Mouse (Mus musculus) limb, embryonic 12.5 days (tissue): Measurements from ENCODE around the gene Arid1b. TPM values are rescaled to one million over a fixed set of nuclear protein-coding genes. Genes with fewer than 3 reads are reported as not detected.
A peak's percentile ranks its signal among the peaks of the same experiment; 100 is the strongest.

Experiments used
- ATAC-seq: fragments of 200-750 bp; cut with Nextera tagmentation; 2 replicates; pipeline ENCODE4 v1.8.0; 2017; ENCODE audit warnings: low read depth, moderate TSS enrichment; ENCODE audit not compliant: insufficient number of reproducible peaks, insufficient read depth, low FRiP score, low TSS enrichment
- H3K27ac ChIP-seq: fragments of 300-500 bp; sonication (generic); 2 replicates; pipeline ENCODE4 v1.5.1; 2016; ENCODE audit warnings: mild to moderate bottlenecking, moderate library complexity
- H3K27me3 ChIP-seq: fragments of 300-500 bp; sonication (generic); 2 replicates; pipeline ENCODE4 v1.6.1; 2016; ENCODE audit warnings: mild to moderate bottlenecking, moderate library complexity
- H3K36me3 ChIP-seq: fragments of 300-500 bp; sonication (generic); 2 replicates; pipeline ENCODE4 v1.6.1; 2016; ENCODE audit warnings: mild to moderate bottlenecking, moderate library complexity
- H3K4me1 ChIP-seq: fragments of 300-500 bp; sonication (generic); replicated peaks from 2 replicates; pipeline ENCODE4 v1.6.1; 2016
- H3K4me2 ChIP-seq: fragments of 300-500 bp; sonication (generic); 2 replicates; pipeline ENCODE4 v1.6.1; 2016; ENCODE audit warnings: mild to moderate bottlenecking, moderate library complexity
- H3K4me3 ChIP-seq: fragments of 300-500 bp; sonication (generic); replicated peaks from 2 replicates; pipeline ENCODE4 v1.5.1; 2016; ENCODE audit warnings: mild to moderate bottlenecking
- H3K9ac ChIP-seq: fragments of 300-500 bp; sonication (generic); replicated peaks from 2 replicates; pipeline ENCODE4 v1.6.1; 2016; ENCODE audit warnings: mild to moderate bottlenecking, moderate library complexity
- H3K9me3 ChIP-seq: fragments of 300-500 bp; sonication (generic); 2 replicates; pipeline ENCODE4 v1.6.1; 2016; ENCODE audit warnings: mild to moderate bottlenecking, moderate library complexity
- WGBS: fragments of 180-500 bp; shearing (Covaris S2); methylation state at CpG from one replicate; pipeline ENCODE4 v1.1.7; 2016; 5-methylcytosine and 5-hydroxymethylcytosine counted together
- polyA plus RNA-seq: library from polyadenylated mRNA; unstranded; fragments of >200 nt; fragmentation: Nextera tagmentation; extraction: Ambion mirVana; gene quantifications from 2 replicates; pipeline ENCODE4 v1.2.1, GENCODE M21; 2016

The Arid1b gene
- polyA plus RNA-seq, 1 experiment from 2014 or later = 18.2 TPM

DNA sequence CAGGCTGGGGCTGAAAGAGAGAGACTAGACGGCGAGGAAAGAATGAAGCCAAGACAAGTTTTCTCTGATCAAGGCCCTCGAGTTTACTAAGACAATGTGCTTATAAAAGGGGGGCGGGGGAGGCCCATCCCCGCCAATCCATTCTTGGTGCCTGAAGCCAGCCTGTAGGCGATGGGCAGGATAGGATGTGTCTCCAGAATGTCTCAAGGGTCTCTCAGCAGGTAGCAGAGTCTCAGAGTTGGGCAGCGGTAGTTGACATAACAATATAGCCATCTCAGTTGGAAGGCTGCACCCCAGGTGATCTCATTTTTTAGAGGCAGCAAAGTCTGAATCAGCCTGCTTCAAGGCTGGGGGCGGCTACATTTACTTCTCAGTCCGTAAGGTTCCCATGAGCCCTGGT lies 328.5 kb downstream of the Arid1b start:
- H3K9me3 ChIP-seq = no peaks in the 10 kb centered on the region
- ATAC-seq = no peak
- no peak overlapping the region for H3K4me3 ChIP-seq
- H3K4me1 ChIP-seq = peaks cover 26% of the 10 kb centered on the region
- H3K27me3 ChIP-seq = no peaks in the 10 kb centered on the region
- no peak overlapping the region for H3K27ac ChIP-seq
- 83% methylated on average over 9 of the region's 9 CpGs for WGBS
- H3K9ac ChIP-seq = no peak overlapping the region
- peaks cover 76% of the 10 kb centered on the region for H3K36me3 ChIP-seq
- H3K4me2 ChIP-seq = no peak overlapping the region

DNA sequence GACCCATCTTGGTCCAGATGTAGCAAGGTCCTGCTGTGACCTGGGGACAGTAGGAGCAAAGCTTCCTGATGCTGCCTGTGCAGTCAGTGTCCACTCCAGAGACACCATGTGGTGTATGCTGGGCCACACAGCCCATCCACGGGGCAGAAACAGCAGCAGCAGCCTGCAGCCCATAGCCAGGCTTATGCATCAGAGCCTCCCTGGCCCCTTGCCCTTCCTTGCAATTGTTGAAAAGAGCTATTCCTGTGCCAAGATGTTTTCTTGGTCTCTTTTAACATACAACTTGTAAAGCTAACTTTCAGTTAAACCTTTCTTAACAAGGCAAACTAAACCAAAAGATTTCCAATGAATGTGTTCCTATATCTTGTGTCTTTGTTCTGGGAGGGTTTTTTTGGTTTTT lies 329.6 kb downstream of the Arid1b start:
- H3K9me3 ChIP-seq = no peaks in the 10 kb centered on the region
- H3K4me2 ChIP-seq = no peak overlapping the region
- 37% methylated on average over 1 of the region's 1 CpGs for WGBS
- H3K4me3 ChIP-seq = no peak overlapping the region
- H3K27me3 ChIP-seq = no peaks in the 10 kb centered on the region
- no peak for ATAC-seq
- peak overlapping the region; percentile 64; the same call in 1 of the 2 replicates for H3K27ac ChIP-seq
- no peak overlapping the region for H3K9ac ChIP-seq
- H3K4me1 ChIP-seq = peaks cover 26% of the 10 kb centered on the region
- H3K36me3 ChIP-seq = peaks cover 76% of the 10 kb centered on the region

DNA sequence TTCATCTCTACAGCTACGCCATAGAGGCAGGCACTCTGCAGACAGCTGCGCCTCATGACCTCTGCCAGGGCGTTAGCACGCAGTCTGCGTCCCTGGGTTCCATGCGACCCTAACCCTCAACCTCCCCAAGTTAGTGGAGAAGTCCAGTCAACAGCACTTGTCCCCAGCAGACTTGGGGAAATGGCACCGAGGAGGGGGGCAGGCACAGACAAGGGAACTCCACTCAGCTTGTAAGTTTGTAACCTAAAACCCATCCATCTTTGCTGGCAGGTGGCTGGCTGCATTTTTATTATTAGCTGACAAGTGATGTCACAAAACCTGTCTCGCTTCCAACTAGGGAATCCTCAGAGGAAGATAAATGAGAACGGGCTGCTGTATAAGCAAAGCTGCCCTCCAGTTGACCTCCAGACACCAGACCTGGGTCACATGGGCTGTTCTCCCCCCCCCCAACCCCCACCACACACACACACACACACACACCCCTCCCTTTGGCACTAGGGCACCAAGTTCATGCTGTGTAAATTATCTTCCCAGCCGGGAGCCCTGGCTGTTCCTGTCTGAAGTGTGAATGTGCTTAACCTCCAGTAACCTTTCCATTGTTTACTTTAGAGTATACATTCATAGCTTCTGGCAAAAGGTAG lies 330.2 kb downstream of the Arid1b start:
- 17% methylated on average over 10 of the region's 10 CpGs for WGBS
- no peak overlapping the region for H3K4me2 ChIP-seq
- no peaks in the 10 kb centered on the region for H3K27me3 ChIP-seq
- H3K4me1 ChIP-seq = peaks cover 26% of the 10 kb centered on the region
- peaks cover 76% of the 10 kb centered on the region for H3K36me3 ChIP-seq
- no peak overlapping the region for H3K4me3 ChIP-seq
- peak overlapping the region; percentile 64 for H3K27ac ChIP-seq
- H3K9me3 ChIP-seq = no peaks in the 10 kb centered on the region
- ATAC-seq = peak; percentile 64
- H3K9ac ChIP-seq = no peak overlapping the region

- Histone ChIP-seq H3K4me1 (peaks cover 26% of the 10 kb centered on the region), H3K9me3 (no peaks in the 10 kb centered on the region), H3K4me2 (no peak overlapping the region), H3K27me3 (no peaks in the 10 kb centered on the region), H3K36me3 (peaks cover 78% of the 10 kb centered on the region), H3K4me3 (no peak overlapping the region), H3K27ac (no peak overlapping the region), H3K9ac (no peak overlapping the region)
- 88% methylated on average over 7 of the region's 7 CpGs for WGBS
- no peak for ATAC-seq
Measured at GRCm38 (mm10) chr17:5326689-5327088, 332.6 kb downstream of the Arid1b start.

DNA sequence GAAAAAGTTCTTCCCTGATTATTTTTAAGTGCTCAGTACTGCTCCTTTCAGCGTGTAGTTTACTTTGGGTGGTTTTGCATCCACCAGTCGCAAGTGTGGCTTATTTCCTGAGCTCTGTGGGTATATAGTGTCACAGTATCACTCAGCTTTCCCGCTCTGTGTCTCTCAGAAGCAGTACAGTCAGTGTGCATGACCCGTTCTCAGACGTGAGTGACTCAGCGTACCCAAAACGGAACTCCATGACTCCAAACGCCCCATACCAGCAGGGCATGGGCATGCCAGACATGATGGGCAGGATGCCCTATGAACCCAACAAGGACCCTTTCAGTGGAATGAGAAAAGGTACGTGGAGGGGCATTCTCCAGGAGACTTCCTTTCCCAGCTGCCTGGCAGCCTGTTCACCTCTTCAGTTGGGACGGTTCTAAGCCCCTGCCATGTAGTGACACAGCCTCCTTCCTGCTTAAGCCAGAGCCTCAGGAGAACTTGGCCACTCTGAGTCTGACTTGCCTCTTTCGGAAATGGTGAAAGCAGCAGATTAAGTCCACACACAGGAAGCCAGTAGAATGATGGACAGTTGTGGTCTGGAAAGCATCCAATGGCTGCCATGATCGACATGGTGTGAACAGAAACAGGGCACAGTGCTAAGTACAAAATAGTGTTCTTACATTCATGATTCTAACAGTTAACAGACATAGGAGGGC lies 333.5 kb downstream of the Arid1b start:
- H3K27me3 ChIP-seq = no peaks in the 10 kb centered on the region
- H3K9me3 ChIP-seq = no peaks in the 10 kb centered on the region
- H3K27ac ChIP-seq = no peak overlapping the region
- no peak overlapping the region for H3K4me3 ChIP-seq
- peaks cover 26% of the 10 kb centered on the region for H3K4me1 ChIP-seq
- H3K9ac ChIP-seq = no peak overlapping the region
- H3K36me3 ChIP-seq = peaks cover 78% of the 10 kb centered on the region
- no peak overlapping the region for H3K4me2 ChIP-seq
- ATAC-seq = no peak
- WGBS = 89% methylated on average over 12 of the region's 12 CpGs

DNA sequence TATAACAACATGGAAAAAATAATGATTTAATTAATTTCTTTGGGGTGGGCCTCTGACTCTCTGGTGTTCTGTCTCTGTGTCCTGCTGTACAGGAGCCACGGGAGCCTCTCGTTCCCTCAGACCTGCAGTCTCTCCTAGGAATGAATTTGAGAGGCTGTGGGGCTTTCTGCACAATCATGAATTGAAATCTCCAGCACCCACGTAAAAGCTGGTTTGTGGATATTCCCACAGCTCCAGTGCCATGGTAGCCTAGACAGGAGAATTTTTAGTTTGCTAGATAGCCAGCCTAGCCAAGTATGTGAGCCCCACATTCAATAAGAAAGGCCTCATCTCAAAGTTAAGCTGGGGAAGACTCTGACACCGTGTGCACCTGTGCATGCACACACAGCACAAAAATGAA lies 335.3 kb downstream of the Arid1b start:
- Histone ChIP-seq H3K4me3 (no peak overlapping the region), H3K4me1 (peaks cover 7% of the 10 kb centered on the region), H3K36me3 (peaks cover 84% of the 10 kb centered on the region), H3K9ac (no peak overlapping the region), H3K27me3 (no peaks in the 10 kb centered on the region), H3K4me2 (no peak overlapping the region), H3K9me3 (no peaks in the 10 kb centered on the region), H3K27ac (no peak overlapping the region)
- 94% methylated on average over 4 of the region's 4 CpGs for WGBS
- ATAC-seq = no peak

- Histone ChIP-seq H3K27ac (no peak overlapping the region), H3K27me3 (no peaks in the 10 kb centered on the region), H3K4me2 (no peak overlapping the region), H3K4me3 (no peak overlapping the region), H3K4me1 (peaks cover 3% of the 10 kb centered on the region; the same call in 1 of the 2 replicates), H3K9ac (no peak overlapping the region), H3K36me3 (peaks cover 88% of the 10 kb centered on the region), H3K9me3 (no peaks in the 10 kb centered on the region)
- 94% methylated on average over 6 of the region's 6 CpGs for WGBS
- ATAC-seq = no peak
Measured at GRCm38 (mm10) chr17:5330063-5330462, 335.9 kb downstream of the Arid1b start.

DNA sequence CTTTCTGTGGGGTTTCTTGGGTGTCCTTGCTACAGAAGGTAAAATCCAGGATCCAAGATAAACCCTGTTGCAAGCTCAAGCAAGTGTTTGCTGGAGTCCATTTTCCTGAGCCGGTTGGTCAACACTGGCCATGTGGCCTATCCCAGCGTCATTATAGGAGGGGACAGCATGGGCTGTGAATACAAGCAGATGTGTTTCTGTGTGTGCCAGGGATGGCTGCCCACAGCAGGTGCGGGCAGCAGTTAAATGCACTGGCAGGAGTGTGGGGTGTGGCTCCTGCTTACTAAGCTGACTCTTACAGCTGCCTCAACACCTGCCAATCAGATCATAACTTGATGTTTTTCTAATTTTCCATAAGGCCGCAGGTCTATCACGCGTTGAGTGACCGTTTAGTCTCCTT lies 336.5 kb downstream of the Arid1b start:
- Histone ChIP-seq H3K36me3 (peaks cover 92% of the 10 kb centered on the region), H3K4me1 (no peaks in the 10 kb centered on the region), H3K9me3 (no peaks in the 10 kb centered on the region), H3K4me3 (no peak overlapping the region), H3K27me3 (no peaks in the 10 kb centered on the region), H3K4me2 (no peak overlapping the region), H3K9ac (no peak overlapping the region), H3K27ac (no peak overlapping the region)
- WGBS = 95% methylated on average over 7 of the region's 7 CpGs
- ATAC-seq = no peak

DNA sequence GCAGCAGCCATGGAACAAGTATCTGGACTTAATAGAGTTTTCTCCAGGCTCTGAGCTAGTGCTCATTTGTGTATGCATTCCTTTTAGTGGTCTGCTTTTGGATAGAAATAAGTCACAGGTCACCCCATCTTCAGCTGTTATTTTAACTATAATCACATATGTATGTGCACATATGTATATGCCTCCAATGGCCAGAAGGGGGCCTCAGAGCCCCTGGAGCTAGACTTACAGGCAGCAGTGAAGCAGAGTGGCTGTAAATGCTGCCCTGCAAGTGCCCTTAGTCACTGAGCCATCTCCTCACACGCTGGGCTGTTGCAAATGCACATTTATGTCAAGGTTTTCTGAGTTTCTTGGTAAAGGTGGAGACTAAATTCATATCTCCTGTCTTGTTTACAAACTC lies 337.3 kb downstream of the Arid1b start:
- 74% methylated on average over 1 of the region's 1 CpGs for WGBS
- H3K27ac ChIP-seq = no peak overlapping the region
- H3K4me3 ChIP-seq = no peak overlapping the region
- no peak overlapping the region for H3K9ac ChIP-seq
- ATAC-seq = no peak
- no peak overlapping the region for H3K4me2 ChIP-seq
- no peaks in the 10 kb centered on the region for H3K27me3 ChIP-seq
- H3K9me3 ChIP-seq = no peaks in the 10 kb centered on the region
- H3K4me1 ChIP-seq = no peaks in the 10 kb centered on the region
- peaks cover 98% of the 10 kb centered on the region for H3K36me3 ChIP-seq

DNA sequence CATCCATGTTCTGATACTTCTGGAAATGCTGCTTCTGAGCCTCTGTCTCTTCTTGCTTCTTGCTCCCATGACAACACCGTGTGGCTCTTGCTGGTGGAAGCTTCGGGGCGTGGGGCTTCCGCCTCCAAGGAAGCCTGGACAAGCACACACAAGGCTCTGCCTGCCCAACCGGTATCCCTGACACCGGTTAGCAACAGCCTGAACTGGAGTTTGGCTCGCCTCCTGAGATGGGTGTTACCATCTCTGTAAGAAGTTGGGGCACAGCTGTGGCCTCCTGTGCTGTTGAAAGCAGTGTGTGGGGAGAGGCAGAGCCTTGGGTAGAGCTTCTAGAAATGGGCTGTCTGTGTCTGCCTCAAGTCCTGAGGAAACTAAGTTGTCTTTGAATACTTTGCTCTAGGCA lies 340.4 kb downstream of the Arid1b start:
- no peak for ATAC-seq
- H3K4me3 ChIP-seq = no peak overlapping the region
- no peak overlapping the region for H3K4me2 ChIP-seq
- H3K27me3 ChIP-seq = no peaks in the 10 kb centered on the region
- no peak overlapping the region for H3K9ac ChIP-seq
- no peak overlapping the region for H3K27ac ChIP-seq
- 87% methylated on average over 7 of the region's 7 CpGs for WGBS
- peaks cover 97% of the 10 kb centered on the region for H3K36me3 ChIP-seq
- H3K4me1 ChIP-seq = no peaks in the 10 kb centered on the region
- no peaks in the 10 kb centered on the region for H3K9me3 ChIP-seq

- no peaks in the 10 kb centered on the region for H3K4me1 ChIP-seq
- WGBS = 85% methylated on average over 1 of the region's 1 CpGs
- H3K9ac ChIP-seq = no peak overlapping the region
- H3K27me3 ChIP-seq = no peaks in the 10 kb centered on the region
- no peak overlapping the region for H3K27ac ChIP-seq
- no peak overlapping the region for H3K4me2 ChIP-seq
- peaks cover 52% of the 10 kb centered on the region for H3K36me3 ChIP-seq
- H3K9me3 ChIP-seq = no peaks in the 10 kb centered on the region
- H3K4me3 ChIP-seq = no peak overlapping the region
- no peak for ATAC-seq
Measured at GRCm38 (mm10) chr17:5344426-5344825, 350.3 kb downstream of the Arid1b start.

DNA sequence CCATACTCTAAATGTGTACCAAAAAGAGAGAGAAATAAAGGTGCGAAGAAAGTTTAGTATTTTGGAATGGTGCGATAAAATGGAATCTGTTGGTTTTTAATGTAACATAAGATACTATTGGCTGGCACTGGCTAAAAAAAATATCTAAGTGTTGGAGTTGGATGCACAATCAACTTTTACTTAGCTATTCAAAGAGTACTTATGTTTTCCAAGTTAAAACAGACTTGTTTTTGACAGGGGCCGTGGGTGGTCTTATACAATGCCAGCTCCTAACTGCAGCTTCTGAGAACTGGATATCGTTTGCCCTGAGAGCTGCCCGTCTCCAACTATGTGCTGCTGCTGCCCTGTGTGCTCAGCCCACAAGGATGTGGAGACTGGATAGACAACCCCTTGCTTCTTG lies 351.7 kb downstream of the Arid1b start:
- H3K9ac ChIP-seq = no peak overlapping the region
- H3K9me3 ChIP-seq = no peaks in the 10 kb centered on the region
- 89% methylated on average over 5 of the region's 5 CpGs for WGBS
- H3K27me3 ChIP-seq = no peaks in the 10 kb centered on the region
- no peak for ATAC-seq
- H3K4me3 ChIP-seq = no peak overlapping the region
- H3K36me3 ChIP-seq = peaks cover 38% of the 10 kb centered on the region
- H3K4me2 ChIP-seq = no peak overlapping the region
- H3K4me1 ChIP-seq = no peaks in the 10 kb centered on the region
- no peak overlapping the region for H3K27ac ChIP-seq
